In the genomic region with DNA sequence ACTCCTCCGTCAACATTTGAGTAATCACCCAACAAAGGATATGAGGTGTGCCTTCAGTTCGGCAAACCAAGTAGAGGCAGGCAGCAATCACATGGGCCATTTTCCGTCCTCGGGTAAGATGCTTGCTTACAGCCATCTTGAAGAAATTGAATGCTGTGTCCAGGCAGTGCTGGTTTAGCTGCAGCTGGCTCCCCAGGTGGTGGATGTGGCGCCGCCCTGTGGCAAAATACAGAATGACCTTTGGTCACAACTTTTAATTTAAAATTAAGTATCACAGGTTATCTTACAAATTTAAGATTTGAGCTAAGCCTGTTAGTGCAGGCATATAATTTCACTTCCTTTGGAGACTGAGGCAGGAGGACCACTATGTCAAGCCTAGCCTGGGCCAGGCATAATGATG, we compare ENCODE assay signal across 8 mouse cellular contexts. TPM values are rescaled to one million over a fixed set of nuclear protein-coding genes. Genes with fewer than 3 reads are reported as not detected.
DNase-seq lines count a peak whose midpoint lies in the region; ATAC-seq and TF ChIP-seq lines count a peak whose summit lies in the region.
"Had no signal": no experiment of that assay in that cellular context is flagged by ENCODE, and none has a peak within 500 bp of the region (broad histone marks: within the 10 kb centered on the region; RNA-seq: fewer than 3 reads in every experiment).

No protein-coding gene starts in this region.

- H3K9ac ChIP-seq in ES-Bruce4 (ENCODE audit: low read depth, poor library complexity, severe bottlenecking): no peak overlapping the region
- H3K9ac ChIP-seq: neural tube, embryonic 12.5 days had no signal

- no peaks in the 10 kb centered on the region; the same call in 1 of the 2 replicates for H3K36me3 ChIP-seq in ES-Bruce4 (ENCODE audit: control insufficient read depth, insufficient read depth, low read length, poor library complexity, severe bottlenecking)

- H3K9me3 ChIP-seq in ES-Bruce4 (replicated peaks; ENCODE audit: control insufficient read depth, insufficient read depth, low read length, poor library complexity, severe bottlenecking): no peaks in the 10 kb centered on the region
- H3K9me3 ChIP-seq: neural tube, embryonic 12.5 days had no signal

- no peak for TF ChIP-seq EP300 in ES-Bruce4 (IDR thresholded peaks at IDR 0.05; ENCODE audit: insufficient read depth, low read depth, low read length)

- no peak overlapping the region for H3K27ac ChIP-seq in ES-Bruce4 (ENCODE audit: insufficient read depth, low read length)
- H3K27ac ChIP-seq: neural tube, embryonic 12.5 days had no signal

- peak; percentile 50 for DNase-seq in kidney, postnatal 10 days
- DNase-seq in kidney, postnatal 14 days: no peak
- DNase-seq in adrenal gland, postnatal 14 days: peak; percentile 72
- no peak for DNase-seq in yolk sac, embryonic 10.5 days (ENCODE audit: low spot score)
- no peak for DNase-seq in layer of hippocampus, adult 9-10 months (ENCODE audit: low spot score)

- TF ChIP-seq POLR2A in ES-Bruce4 (IDR thresholded peaks at IDR 0.05; ENCODE audit: insufficient read depth, low read length): no peak

- no peaks in the 10 kb centered on the region for H3K4me1 ChIP-seq in ES-Bruce4 (ENCODE audit: control insufficient read depth, insufficient read depth, low read length)
- H3K4me1 ChIP-seq: neural tube, embryonic 12.5 days had no signal

- no peak overlapping the region for H3K4me3 ChIP-seq in ES-Bruce4 (ENCODE audit: low read depth, low read length)
- H3K4me3 ChIP-seq: neural tube, embryonic 12.5 days had no signal

- TF ChIP-seq CTCF in ES-Bruce4 (IDR thresholded peaks at IDR 0.05; ENCODE audit: low read depth, low read length): peak; percentile 76

- ATAC-seq in megakaryocyte progenitor cell, adult 5-6 weeks (replicated peaks; ENCODE audit: poor library complexity): peak; percentile 63

- H3K27me3 ChIP-seq in ES-Bruce4 (ENCODE audit: control insufficient read depth, insufficient read depth, low read length, poor library complexity, severe bottlenecking): no peaks in the 10 kb centered on the region
- H3K27me3 ChIP-seq: neural tube, embryonic 12.5 days had no signal

RNA-seq across cellular contexts. Expression of gene Btbd6, which starts 11.6 kb away (rescaled TPM):
- polyA plus RNA-seq in ES-Bruce4 (2011; ENCODE audit: insufficient read depth, insufficient read length, low read depth, missing spikeins): 10.4 and 11.0 TPM in 2 replicates
- 18.3 and 21.1 TPM in 2 replicates for total RNA-seq in adrenal gland, postnatal 14 days (2021)
- 7.7 and 9.5 TPM in 2 replicates for total RNA-seq in megakaryocyte progenitor cell, adult 5-6 weeks (2015)
- 5.2 and 6.4 TPM in 2 replicates for total RNA-seq in megakaryocyte progenitor cell, adult 5-6 weeks (2017)

RNA-seq across cellular contexts. Expression of gene Brf1, which starts 12.6 kb away (rescaled TPM):
- 24.5 and 24.7 TPM in 2 replicates for polyA plus RNA-seq in ES-Bruce4 (2011; ENCODE audit: insufficient read depth, insufficient read length, low read depth, missing spikeins)
- total RNA-seq in adrenal gland, postnatal 14 days (2021): 46.3 and 57.7 TPM in 2 replicates
- 24.0 and 29.3 TPM in 2 replicates for total RNA-seq in megakaryocyte progenitor cell, adult 5-6 weeks (2015)
- total RNA-seq in megakaryocyte progenitor cell, adult 5-6 weeks (2017): 27.2 and 39.0 TPM in 2 replicates

RNA-seq across cellular contexts. Expression of gene Pacs2, which starts 26.4 kb away (rescaled TPM):
- polyA plus RNA-seq in ES-Bruce4 (2011; ENCODE audit: insufficient read depth, insufficient read length, low read depth, missing spikeins): 20.7 and 23.8 TPM in 2 replicates
- 30.0 and 31.1 TPM in 2 replicates for total RNA-seq in adrenal gland, postnatal 14 days (2021)
- total RNA-seq in megakaryocyte progenitor cell, adult 5-6 weeks (2015): 16.2 and 16.8 TPM in 2 replicates
- total RNA-seq in megakaryocyte progenitor cell, adult 5-6 weeks (2017): 9.2 and 10.0 TPM in 2 replicates

RNA-seq across cellular contexts. Expression of gene Nudt14, which starts 46.0 kb away (rescaled TPM):
- polyA plus RNA-seq in ES-Bruce4 (2011; ENCODE audit: insufficient read depth, insufficient read length, low read depth, missing spikeins): 47.5 and 48.8 TPM in 2 replicates
- total RNA-seq in adrenal gland, postnatal 14 days (2021): 32.5 and 35.7 TPM in 2 replicates
- 12.6 and 13.4 TPM in 2 replicates for total RNA-seq in megakaryocyte progenitor cell, adult 5-6 weeks (2015)
- total RNA-seq in megakaryocyte progenitor cell, adult 5-6 weeks (2017): 14.8 TPM in 2 replicates

RNA-seq across cellular contexts. Expression of gene Jag2, which starts 58.3 kb away (rescaled TPM):
- polyA plus RNA-seq in ES-Bruce4 (2011; ENCODE audit: insufficient read depth, insufficient read length, low read depth, missing spikeins): 47.6 and 50.9 TPM in 2 replicates
- 18.6 and 20.8 TPM in 2 replicates for total RNA-seq in adrenal gland, postnatal 14 days (2021)
- 0.64 and 0.78 TPM in 2 replicates for total RNA-seq in megakaryocyte progenitor cell, adult 5-6 weeks (2015)
- total RNA-seq in megakaryocyte progenitor cell, adult 5-6 weeks (2017): 2.4 and 4.5 TPM in 2 replicates

Comparison
In these comparisons a context has a peak if more than half of its experiments do, and no peak if none do; other contexts are left out.
1. DNase-seq: peak in kidney, postnatal 10 days (single experiment) and adrenal gland, postnatal 14 days (single experiment); none in kidney, postnatal 14 days (single experiment), yolk sac, embryonic 10.5 days (single experiment) and layer of hippocampus, adult 9-10 months (single experiment).